7 mouse cellular contexts compared by ENCODE assay signal in genomic region chr15:101497181-101497580, GRCm38 (mm10). TPM values are rescaled to one million over a fixed set of nuclear protein-coding genes. Genes with fewer than 3 reads are reported as not detected.
DNase-seq lines count a peak whose midpoint lies in the region.

No protein-coding gene starts in this region.

- DNase-seq in left cerebral cortex, postnatal 4 days, result peak; percentile 37
- no peak for DNase-seq in left cerebral cortex, postnatal 10 days (ENCODE audit: extremely low spot score in 1 of 2, low spot score in 2 of 2)
- DNase-seq in Muller cell, postnatal 12 days (ENCODE audit: inconsistent ontology term), result peak; percentile 54
- DNase-seq in adrenal gland, postnatal 25 days, result peak; percentile 67
- DNase-seq in kidney, adult 9 months, result peak; percentile 58
- DNase-seq in spleen, postnatal 10 days (ENCODE audit: low spot score in 2 of 2), result no peak
- no peak for DNase-seq in thymus, adult 18-20 months

- intact Hi-C loops in left cerebral cortex, postnatal 4 days (cut with DNase I), result no loop called here
- intact Hi-C loops in left cerebral cortex, postnatal 10 days (cut with DNase I), result no loop called here

RNA-seq across cellular contexts. Expression of gene Krt83, which starts 5.9 kb away (rescaled TPM):
- total RNA-seq in left cerebral cortex, postnatal 4 days (2021), result not detected
- total RNA-seq in left cerebral cortex, postnatal 10 days (2021), result not detected
- not detected in 2 replicates for total RNA-seq in adrenal gland, postnatal 25 days (2021)

RNA-seq across cellular contexts. Expression of gene Gm49425, which starts 19.9 kb away (rescaled TPM):
- total RNA-seq in left cerebral cortex, postnatal 4 days (2021), result not detected
- not detected for total RNA-seq in left cerebral cortex, postnatal 10 days (2021)
- not detected in 2 replicates for total RNA-seq in adrenal gland, postnatal 25 days (2021)

RNA-seq across cellular contexts. Expression of gene Krt86, which starts 23.9 kb away (rescaled TPM):
- total RNA-seq in left cerebral cortex, postnatal 4 days (2021), result not detected
- not detected for total RNA-seq in left cerebral cortex, postnatal 10 days (2021)
- not detected in 2 replicates for total RNA-seq in adrenal gland, postnatal 25 days (2021)

RNA-seq across cellular contexts. Expression of gene Krt81, which starts 33.6 kb away (rescaled TPM):
- not detected for total RNA-seq in left cerebral cortex, postnatal 4 days (2021)
- not detected for total RNA-seq in left cerebral cortex, postnatal 10 days (2021)
- not detected in 2 replicates for total RNA-seq in adrenal gland, postnatal 25 days (2021)

RNA-seq across cellular contexts. Expression of gene Krt84, which starts 35.4 kb away (rescaled TPM):
- not detected for total RNA-seq in left cerebral cortex, postnatal 4 days (2021)
- total RNA-seq in left cerebral cortex, postnatal 10 days (2021), result not detected
- total RNA-seq in adrenal gland, postnatal 25 days (2021), result not detected in 2 replicates

Comparison
In these comparisons a context has a peak if more than half of its experiments do, and no peak if none do; other contexts are left out.
1. DNase-seq: peak in left cerebral cortex, postnatal 4 days (single experiment), Muller cell, postnatal 12 days (single experiment), adrenal gland, postnatal 25 days (single experiment) and kidney, adult 9 months (single experiment); none in left cerebral cortex, postnatal 10 days (0 of 2), spleen, postnatal 10 days (0 of 2) and thymus, adult 18-20 months (0 of 2).